Mouse (Mus musculus): ENCODE data around the gene Sync.

- TF ChIP-seq CTCF (IDR thresholded peaks at IDR 0.05; ENCODE audit: borderline replicate concordance, control insufficient read depth, extremely low read depth, insufficient read depth, low read length, poor library complexity) = no peak
- no peak for TF ChIP-seq POLR2A (IDR thresholded peaks at IDR 0.05; ENCODE audit: control insufficient read depth, extremely low read depth, insufficient read depth, low read length, poor library complexity)
Observed at GRCm38 (mm10) chr4:129304306-129304705, 16.9 kb downstream of the Sync start.

All from thymus, adult 2 months (tissue).